Mouse (Mus musculus): ENCODE data around the gene Dnajc25.

The Dnajc25 gene

DNA sequence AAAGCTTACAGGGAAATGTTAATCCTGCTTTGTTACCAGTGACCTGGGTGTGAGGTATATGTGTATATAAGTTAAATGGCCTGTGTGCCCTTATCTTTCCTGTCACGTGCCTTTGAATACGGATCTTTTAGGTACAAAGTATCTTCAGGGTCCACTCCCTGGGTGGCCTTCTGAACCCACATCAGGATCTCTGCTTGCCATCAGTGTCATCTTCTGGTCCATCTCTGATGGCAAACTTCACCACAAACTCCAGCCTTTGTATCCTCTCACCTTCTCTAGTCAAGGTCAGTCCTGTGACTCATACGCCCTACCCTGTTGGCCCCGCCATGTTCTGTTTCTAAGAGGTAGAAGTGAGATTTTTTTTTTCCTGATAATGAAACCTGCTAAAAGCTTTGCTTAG is at the start of gene Dnajc25:
Gene Dnajc25 (plus strand): TSS at position 301 of the 400 bp plus-strand sequence.
- DNase-seq (ENCODE audit: low spot score in 2 of 2): no peak

DNA sequence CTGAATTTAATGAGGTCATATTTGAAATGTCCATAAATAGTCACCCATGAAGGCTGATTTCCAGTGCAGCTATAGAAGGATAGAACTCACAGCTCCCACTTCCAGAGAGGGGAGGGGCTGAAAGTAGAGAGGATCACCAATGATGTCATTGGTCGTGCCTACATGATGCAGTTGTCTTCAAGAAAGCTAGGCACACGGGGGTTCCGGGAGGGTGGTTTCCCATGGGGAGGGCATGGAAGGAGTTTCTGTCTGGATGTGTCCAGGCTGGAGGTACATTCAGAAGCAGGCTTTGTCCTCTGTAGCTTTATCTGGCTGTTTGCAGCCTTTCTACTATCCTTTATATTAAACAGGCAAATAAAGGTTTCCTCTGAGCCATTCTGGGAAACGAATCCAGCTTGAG is 46.5 kb upstream of the Dnajc25 start:
- DNase-seq (ENCODE audit: low spot score in 2 of 2): no peak

DNA sequence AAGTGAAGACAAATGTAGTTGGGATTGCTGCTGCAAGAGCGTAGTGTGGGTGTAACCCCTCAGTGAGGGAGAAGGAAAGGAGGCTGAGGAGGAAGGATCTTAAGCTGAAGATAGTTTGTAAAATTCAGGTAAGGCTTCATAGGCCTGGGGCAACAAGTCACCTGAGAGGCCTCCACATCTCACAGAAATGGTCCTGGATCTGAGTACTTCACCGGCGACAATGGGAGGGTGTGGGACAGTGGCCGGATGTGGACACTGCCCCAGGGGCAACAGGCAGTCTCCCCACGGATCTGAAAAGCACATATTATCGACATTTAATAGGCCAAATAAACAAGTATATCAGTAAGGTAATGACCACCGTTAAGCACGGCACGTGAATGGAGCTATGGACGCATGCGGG is 42.2 kb upstream of the Dnajc25 start:
- no peak for DNase-seq (ENCODE audit: low spot score in 2 of 2)

DNA sequence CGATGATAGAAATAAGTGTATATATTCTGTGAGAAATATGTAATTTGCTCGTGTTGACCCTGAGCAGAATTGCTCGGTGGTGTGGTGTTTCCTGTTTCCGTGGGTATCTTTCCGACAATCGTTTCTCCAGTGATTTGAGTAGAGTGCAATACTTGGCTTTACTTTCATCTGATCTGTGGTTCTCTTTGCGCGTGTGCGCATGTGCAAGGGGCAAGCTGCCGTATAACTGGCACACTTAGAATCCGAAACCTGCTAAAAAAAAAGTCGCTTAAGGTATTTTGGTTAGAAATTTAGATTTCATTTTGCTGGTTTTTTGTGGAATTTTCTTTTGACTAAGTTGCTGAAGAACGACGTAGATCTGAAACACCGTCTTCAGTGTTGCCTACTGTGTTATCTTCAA is 33.1 kb upstream of the Dnajc25 start:
- DNase-seq (ENCODE audit: low spot score in 2 of 2): no peak

DNA sequence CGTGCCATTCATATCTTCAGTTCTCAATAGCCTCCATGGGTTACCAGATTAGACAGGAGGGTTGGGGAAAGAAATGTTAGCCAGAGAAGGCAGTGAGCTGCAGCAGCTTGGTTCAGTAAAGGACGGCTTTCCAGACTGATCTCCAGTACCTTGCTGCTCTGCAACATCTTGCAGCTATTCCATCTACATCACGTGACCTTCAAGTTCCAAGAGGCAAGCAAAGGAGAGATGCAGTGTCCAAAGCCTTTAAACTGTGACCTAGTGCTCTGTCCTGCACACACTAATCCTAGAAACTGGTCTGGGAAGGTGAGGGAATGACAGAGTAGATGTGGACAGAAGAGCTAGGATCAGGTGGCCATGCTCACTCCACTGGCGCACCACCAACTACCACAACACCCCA is 31.6 kb upstream of the Dnajc25 start:
- no peak for DNase-seq (ENCODE audit: low spot score in 2 of 2)

DNA sequence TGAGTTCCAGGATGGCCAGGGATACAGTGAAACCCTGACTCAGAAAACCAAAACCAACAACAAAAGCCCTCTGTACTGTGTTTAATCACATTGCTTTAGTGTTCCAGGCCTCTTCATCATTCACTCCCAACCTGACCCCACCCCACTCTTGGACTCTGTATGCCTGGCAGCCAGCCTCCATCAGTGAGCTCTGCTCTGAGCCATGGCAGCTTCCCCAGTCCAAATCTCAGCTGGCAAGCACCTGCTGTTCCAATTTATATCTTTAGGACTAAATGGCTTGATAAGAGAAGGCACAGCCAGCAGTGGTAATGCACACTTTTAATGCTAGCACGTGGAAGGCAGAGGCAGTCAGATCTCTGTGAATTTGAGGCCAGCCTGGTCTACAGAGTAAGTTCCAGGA is 29.7 kb upstream of the Dnajc25 start:
- DNase-seq (ENCODE audit: low spot score in 2 of 2): no peak

DNA sequence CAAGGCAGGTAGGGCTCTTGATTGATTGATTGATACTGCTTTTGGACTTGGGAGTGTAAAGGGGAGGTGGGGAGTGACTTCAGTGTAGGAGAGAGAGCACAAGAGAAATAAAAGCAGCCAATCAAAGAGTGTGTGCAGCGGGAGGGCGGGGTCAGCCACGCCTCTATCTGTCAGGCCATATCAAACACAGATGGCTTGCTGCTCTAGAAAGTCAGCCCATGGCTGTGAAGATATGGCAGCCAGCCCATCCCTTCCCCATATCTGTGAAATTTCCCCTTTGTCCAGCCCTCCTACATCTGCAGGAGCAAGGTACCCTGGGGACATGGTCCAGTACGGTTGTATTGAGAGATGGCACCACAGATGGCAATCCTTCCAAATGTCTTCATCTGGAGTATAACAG is 24.2 kb upstream of the Dnajc25 start:
- DNase-seq (ENCODE audit: low spot score in 2 of 2): no peak

DNA sequence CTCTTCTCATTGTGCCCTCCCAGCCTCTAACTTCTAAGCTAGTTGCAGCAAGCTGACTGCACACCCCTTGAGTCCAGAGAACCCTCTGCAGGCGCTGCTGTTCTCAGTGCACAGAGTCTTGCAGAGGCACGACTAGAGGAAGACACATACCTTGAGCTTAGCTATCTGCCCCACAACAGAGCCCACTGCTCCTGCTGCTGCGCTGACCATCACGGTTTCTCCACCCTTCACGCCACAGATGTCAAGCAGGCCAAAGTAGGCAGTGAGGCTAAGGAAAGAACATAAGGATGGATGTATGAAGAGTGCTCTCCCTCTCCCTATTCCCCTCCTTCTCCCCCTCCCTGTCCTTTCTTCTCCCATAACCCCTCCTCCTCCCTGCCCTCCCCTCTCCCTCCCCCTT is 19.2 kb upstream of the Dnajc25 start:
- DNase-seq (ENCODE audit: low spot score in 2 of 2): no peak

DNA sequence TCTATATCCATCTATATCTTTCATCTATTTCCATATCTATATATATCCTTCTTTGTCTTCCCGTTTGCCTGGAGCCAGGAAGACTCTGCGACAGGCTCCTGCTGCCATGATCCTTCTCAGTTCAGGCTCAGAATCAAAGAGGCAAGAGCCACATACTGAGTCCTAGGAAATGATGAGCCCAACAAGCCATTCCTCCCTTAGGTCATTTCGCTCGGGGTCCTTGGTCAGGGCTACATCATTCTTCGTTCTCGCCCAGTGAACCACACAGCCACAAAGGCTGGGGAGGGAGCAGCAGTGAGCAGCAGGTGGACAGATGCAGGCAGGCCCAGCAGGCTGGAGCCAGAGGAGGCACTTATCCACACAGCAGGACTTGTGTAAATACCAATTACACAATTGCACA is 13.4 kb upstream of the Dnajc25 start:
- no peak for DNase-seq (ENCODE audit: low spot score in 2 of 2)

DNA sequence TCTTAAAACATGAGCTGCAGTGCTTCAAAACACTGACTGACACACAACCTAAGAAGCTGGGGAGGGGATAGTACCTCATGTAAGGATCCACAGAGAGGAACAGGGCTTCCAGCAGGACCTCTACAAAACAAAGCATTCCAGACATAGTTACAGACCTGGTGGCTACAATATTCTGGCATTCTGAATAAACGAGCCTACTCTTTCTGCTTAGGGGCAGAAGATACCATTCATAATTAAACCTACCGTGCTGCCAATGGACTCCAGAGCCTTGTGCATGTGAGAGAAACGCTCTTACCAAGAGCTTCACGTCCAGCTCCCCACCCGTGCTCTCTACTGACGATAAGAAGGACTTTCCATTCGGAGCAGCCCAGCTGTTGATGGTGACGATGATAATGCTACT is 12.1 kb upstream of the Dnajc25 start:
- DNase-seq (ENCODE audit: low spot score in 2 of 2): no peak

DNA sequence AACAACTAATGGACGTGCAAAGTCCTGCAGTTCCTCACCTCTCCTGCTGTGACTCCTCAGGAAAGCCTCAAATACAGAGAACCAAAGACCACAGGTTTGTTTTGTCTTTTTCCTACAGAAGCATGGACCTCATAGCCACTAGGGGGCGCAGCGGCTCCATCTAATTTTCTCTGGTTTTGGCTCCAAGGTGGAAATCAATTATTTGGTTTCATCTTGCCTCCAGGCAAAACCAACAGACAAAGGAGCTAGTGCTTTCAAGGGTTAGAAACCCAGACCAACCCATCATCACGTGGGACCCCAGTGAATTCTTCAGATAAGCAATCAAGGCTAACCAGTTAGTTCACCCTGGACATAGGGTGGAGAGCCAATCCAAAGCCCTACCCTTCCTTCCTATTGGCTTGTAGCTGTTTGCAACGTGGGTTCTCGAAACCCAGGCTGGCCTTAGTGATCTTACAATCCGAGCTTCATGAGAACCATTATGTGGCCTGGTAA is 9.7 kb upstream of the Dnajc25 start:
- peak; percentile 79 to 81 for DNase-seq (ENCODE audit: low spot score in 2 of 2)

DNA sequence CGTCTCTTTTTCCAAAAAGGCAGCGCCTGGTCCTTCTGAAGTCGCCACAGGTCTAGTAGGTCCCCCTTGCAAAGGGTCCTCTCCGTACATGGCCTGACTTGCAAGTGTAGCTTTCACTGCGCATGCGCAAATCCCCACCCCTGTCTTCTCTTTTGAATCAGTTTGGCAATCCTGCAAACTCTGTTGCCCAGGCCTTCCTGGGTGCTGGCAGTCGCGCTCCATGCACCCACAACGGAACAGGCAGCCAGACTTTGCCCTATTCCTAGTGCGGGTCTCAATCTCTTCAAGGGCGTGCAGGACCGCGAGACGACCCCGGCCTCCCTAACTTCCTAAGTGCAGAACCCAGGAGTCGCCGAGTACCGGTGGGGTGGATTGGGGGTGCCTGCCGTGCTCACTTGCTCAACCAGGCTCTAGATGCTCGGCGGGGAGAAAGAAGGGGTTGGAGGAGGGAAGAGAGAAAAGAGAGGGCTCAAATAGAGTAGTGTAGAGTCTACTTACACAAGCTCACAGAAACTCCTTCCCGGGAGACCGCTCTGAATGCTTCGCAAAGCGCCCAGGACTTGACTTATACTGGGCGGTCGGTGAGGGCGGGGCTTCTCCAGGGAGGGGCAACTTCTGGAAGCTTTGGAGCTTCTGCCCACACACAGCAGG is 8.2 kb upstream of the Dnajc25 start, which contains the start of gene Ptgr1:
Gene Ptgr1 (minus strand): TSS at position 580 of the 651 bp plus-strand sequence.
- DNase-seq (ENCODE audit: low spot score in 2 of 2): peak; percentile 69 to 84

DNA sequence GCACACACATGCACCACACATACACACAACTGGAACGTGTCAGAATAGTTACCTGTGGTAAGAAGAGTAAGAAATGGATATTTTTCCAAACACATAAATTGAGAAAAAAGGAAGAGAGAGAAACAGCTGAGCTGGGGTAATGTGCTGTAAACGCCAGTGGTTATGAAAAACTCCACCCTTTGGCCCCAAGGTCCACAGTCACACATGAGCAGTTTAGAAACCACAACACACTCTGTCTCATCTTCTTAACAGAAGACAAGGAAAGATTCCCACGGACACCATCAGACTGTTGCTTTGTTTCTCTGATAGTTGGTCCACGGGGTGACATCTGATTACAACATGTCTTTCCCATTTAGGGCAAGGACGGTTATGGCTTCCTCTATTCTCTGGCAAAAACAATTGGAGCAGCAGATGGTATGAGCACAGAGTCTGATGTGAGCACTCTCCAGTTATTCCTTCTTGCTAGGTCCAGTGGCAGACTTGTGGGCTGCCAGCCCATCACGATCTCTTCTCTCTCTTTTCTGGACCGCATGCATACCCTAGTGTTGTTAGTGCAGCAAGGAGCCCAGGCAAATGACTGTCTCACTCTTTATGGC is 5.5 kb upstream of the Dnajc25 start:
- DNase-seq (ENCODE audit: low spot score in 2 of 2): no peak

DNA sequence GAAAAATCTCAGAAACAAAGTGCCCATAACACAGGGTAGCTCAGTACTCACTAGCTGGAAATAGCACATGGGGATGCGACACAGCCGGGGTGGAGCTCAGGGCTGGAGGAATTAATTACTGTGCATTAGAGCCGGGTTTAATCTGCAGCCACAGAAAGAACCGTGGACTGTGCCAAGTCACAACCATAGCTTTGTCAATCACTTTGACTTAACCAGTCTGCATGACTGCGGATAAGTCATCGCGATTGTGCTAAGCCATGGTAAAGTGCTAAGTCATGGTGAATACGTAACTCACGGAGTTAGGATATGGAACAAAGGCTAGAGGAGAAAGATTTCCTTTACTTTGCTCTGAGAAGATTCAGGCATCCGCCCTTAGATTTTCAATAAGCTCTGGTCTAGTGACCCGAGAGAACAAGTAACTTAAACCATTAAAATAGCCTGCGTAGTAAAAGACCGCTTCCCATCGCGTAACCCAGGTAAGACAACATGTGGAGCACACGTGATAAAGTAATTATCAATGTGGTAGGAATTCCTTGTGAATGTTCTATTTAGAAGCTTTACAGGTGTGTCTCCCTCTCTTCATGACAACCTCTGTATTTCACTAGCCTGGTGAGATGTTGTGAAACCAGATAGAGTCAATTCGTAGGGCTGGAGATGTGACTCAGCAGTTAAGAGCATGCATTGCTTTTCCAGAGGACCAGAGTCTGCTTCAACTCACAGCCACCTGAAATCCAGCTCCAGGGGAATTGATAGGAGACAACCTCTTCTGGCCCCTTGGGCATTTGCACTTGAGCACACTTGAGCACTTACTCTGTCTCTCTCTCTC is 4.0 kb upstream of the Dnajc25 start:
- DNase-seq (ENCODE audit: low spot score in 2 of 2): no peak

DNA sequence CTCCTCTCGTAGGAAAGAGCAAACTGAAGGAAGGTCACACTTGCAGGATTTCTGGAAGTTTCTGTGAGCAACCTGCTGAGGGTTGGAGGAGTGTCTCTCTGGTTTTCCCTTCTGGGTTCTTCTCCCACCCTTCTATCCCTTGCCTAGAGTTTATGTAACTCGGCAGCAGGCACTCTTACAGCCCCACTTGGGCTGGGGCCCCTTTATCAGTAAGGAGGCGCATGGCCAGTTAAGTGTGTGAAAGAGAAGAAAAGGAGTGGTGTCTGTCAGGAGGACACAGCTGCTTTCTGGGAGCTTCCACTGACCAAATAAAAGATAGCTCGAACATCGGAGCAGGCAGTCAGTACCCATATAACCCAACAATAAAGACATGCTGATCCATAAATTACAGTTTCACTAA is 2.7 kb upstream of the Dnajc25 start:
- DNase-seq (ENCODE audit: low spot score in 2 of 2): no peak

DNA sequence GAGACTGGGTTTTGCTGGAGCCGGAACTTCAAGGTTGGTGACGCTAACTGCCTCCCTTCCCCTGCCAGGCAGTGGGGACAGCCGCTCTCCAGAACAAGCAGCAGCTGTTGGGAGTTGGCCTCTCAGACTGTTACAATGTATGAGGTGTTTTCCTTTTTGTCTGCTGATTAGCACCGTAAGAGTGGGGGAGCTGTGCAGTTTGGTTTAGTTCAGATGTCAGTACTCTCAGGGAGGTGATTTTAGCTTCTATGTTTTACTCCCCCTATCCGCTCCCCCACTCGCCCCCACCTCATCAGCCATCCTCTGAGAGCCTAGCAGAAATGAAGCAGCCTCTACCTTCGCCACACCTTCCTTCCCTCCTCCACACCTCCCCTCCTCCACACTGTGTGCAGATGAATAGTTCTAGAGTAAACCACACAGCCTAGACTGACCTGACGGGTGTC is 410 bp downstream of the Dnajc25 start:
- no peak for DNase-seq (ENCODE audit: low spot score in 2 of 2)

DNA sequence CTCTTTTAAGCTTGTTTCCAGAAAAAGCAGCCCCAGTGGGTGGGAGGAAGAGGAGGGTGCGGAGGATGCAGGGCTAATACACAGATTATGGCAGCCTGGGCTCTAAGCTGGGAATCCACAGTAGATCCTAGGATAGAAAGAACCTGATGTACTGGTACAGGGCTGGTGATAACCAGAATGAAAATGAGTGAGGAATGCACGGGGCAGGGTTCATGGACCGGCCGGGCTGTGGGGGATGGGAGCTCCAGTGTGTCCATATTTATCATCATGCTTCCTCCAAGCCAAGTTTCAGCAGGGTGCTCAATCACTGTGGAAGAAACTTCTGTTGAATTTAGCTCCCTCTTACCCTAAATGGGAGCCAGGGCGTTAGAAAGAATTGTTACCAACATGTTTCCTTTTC is 2.2 kb downstream of the Dnajc25 start:
- no peak for DNase-seq (ENCODE audit: low spot score in 2 of 2)

DNA sequence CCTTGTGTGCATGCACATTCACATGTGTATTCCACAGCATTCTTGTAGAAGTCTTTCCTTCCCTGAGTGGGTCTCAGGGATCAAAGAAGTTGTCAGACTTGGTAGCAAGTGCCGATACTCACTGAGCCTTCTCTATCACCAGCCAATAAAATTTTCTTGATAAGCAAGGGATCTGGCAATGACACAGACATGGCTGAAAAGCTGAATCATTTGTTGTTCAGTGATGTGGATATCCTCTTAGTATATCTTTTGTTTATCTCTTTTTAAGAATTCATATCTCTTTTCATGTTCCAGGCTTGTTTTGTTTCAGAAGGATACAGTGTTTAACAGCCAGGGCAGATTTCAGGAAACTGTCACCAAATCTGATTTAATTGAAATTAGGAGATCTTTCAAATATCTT is 3.8 kb downstream of the Dnajc25 start:
- DNase-seq (ENCODE audit: low spot score in 2 of 2): no peak

DNA sequence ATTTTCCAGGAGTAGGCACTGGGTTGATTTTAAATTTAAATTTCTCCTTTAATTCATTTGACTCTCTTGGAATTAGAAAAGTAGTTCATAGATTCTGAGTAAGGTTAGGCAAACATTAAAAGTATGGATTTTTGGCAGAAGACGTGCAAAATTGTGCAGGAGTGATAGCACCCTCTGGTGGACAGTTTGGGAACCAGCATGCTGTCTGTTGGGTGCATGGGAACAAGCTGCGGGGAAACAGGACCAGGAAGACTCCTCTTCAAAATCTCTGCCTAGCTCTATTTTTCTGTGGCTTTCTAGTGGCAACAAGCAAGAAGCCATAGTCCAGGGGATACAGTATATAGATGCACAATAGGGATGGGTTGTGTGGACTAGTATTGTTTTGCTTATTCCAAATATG is 4.8 kb downstream of the Dnajc25 start:
- DNase-seq (ENCODE audit: low spot score in 2 of 2): peak; percentile 68 to 76

DNA sequence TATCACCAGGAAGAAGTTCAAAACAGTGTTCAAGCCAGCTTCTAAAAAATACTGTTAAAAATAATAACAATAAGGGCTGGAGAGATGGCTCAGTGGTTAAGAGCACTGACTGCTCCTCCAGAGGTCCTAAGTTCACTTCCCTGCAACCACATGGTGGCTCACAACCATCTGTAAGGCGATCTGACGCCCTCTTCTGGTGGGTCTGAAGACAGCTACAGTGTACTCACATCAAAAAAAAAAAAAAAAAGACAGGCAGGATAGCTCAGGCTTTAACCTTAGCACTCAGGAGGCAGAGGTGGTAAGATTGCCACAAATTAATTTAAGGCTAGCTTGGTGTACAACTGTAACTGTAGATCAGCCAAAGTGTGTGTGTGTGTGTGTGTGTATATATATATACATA is 5.8 kb downstream of the Dnajc25 start:
- no peak for DNase-seq (ENCODE audit: low spot score in 2 of 2)

DNA sequence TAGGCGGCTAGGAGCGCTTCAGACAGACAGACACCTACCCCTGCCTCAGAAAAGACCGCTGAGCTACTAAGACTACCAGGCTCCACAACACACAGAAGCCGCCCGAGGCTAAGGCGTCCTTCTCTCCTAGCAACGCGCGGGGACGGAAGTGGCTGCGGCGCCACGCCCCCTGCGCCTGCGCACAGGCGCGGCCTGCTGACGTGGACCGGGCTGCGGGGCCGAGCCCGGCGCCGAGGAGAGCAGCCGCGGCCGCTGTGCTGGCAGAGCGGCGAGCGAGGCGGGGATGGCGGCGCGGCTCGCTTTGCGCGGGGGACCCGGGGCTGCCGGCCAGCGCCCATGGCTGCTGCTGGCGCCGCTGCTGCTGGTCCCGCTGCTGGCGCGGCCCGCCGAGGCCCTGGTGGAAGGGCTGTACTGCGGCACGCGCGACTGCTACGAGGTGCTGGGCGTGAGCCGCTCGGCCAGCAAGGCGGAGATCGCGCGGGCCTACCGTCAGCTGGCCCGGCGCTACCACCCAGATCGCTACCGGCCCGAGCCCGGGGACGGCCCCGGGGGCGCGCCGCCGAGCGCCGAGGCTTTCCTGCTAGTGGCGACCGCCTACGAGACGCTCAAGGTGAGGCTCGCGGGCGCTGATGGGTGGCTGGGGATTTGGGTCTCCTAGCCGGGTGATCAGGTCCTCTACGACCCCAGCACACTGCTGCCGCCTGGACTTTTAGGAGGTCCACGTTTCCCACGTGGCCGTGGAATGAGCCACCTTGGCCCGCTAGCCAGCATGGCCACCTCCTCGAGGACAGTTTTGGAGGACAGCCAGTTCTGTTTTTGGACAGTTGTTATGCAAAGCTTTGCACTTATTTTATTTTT is 8.3 kb downstream of the Dnajc25 start, which contains the start of gene Gm20503:
Gene Gm20503 (plus strand): TSS at position 263 of the 858 bp plus-strand sequence.
- DNase-seq (ENCODE audit: low spot score in 2 of 2): peak; percentile 82 to 90

DNA sequence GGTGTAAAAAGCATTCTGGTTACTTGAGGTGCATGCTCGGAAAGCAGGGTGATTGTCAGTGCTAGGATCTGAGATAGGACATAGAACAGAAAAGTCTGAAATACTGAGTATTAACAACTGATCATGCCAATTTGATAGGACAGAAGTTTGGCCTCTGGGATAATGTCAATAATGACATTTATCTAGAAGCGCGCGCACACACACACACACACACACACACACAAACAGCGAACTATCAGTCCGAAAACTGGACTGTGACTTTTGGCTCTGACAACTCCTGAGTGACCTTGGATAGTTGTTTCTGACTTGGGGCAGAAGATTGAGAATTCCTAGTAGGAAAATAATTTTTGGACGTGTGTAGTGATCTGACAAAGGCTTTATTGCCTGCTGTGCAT is 8.9 kb downstream of the Dnajc25 start:
- no peak for DNase-seq (ENCODE audit: low spot score in 2 of 2)

Measured in urinary bladder, postnatal 36 days (tissue).